Mouse (Mus musculus) midbrain, embryonic 11.5 days (tissue): ENCODE results near the gene Rcan1. TPM values are rescaled to one million over a fixed set of nuclear protein-coding genes. Genes with fewer than 3 reads are reported as not detected.
A peak's percentile ranks its signal among the peaks of the same experiment; 100 is the strongest.
"Not testable (repeated sequence)": the region's sequence is repeated elsewhere in the genome, so short reads cannot be mapped to it uniquely, and the experiment has no call there.

ENCODE experiments used
- ATAC-seq: fragments of 200-750 bp; cut with Nextera tagmentation; 2 replicates; pipeline ENCODE4 v1.8.0; 2017; ENCODE audit warnings: moderate TSS enrichment, moderate library complexity; ENCODE audit not compliant: low FRiP score
- DNase-seq: peaks from one replicate; pipeline ENCODE4 v3.0.0; 2015; ENCODE audit warnings: low spot score; ENCODE audit errors: missing footprints
- H3K27ac ChIP-seq: fragments of 300-500 bp; sonication (generic); 2 replicates; pipeline ENCODE4 v1.5.1; 2014; ENCODE audit warnings: low read depth, low read length
- H3K27me3 ChIP-seq: fragments of 300-500 bp; sonication (generic); 2 replicates; pipeline ENCODE4 v1.6.1; 2014; ENCODE audit warnings: mild to moderate bottlenecking, low read length, moderate library complexity, mixed read lengths; ENCODE audit not compliant: control insufficient read depth, insufficient read depth
- H3K36me3 ChIP-seq: fragments of 300-500 bp; sonication (generic); 2 replicates; pipeline ENCODE4 v1.6.1; 2014; ENCODE audit warnings: mild to moderate bottlenecking, low read length, moderate library complexity, mixed read lengths; ENCODE audit not compliant: control insufficient read depth, insufficient read depth
- H3K4me1 ChIP-seq: fragments of 300-500 bp; sonication (generic); 2 replicates; pipeline ENCODE4 v1.6.1; 2014; ENCODE audit warnings: low read length; ENCODE audit not compliant: control insufficient read depth, insufficient read depth
- H3K4me2 ChIP-seq: fragments of 300-500 bp; sonication (generic); 2 replicates; pipeline ENCODE4 v1.6.1; 2014; ENCODE audit warnings: mild to moderate bottlenecking, moderate library complexity
- H3K4me3 ChIP-seq: fragments of 300-500 bp; sonication (generic); 2 replicates; pipeline ENCODE4 v1.5.1; 2014; ENCODE audit warnings: low read depth, low read length
- H3K9ac ChIP-seq: fragments of 300-500 bp; sonication (generic); 2 replicates; pipeline ENCODE4 v1.6.1; 2014; ENCODE audit warnings: low read length
- H3K9me3 ChIP-seq: fragments of 300-500 bp; sonication (generic); 2 replicates; pipeline ENCODE4 v1.6.1; 2016; ENCODE audit warnings: low read length; ENCODE audit not compliant: control insufficient read depth
- WGBS: fragments of 180-500 bp; shearing (Covaris S2); extraction: QIAGEN DNeasy Blood & Tissue Kit; methylation state at CpG from one replicate; pipeline ENCODE4 v1.1.7; 2014; 5-methylcytosine and 5-hydroxymethylcytosine counted together
- polyA plus RNA-seq: library from polyadenylated mRNA; unstranded; fragments of >200 nt; fragmentation: Nextera tagmentation; extraction: Ambion mirVana; gene quantifications from 2 replicates; pipeline ENCODE4 v1.2.1, GENCODE M21; 2014

The Rcan1 gene
- polyA plus RNA-seq, 1 experiment from 2014 or later: 40.7 TPM

DNA sequence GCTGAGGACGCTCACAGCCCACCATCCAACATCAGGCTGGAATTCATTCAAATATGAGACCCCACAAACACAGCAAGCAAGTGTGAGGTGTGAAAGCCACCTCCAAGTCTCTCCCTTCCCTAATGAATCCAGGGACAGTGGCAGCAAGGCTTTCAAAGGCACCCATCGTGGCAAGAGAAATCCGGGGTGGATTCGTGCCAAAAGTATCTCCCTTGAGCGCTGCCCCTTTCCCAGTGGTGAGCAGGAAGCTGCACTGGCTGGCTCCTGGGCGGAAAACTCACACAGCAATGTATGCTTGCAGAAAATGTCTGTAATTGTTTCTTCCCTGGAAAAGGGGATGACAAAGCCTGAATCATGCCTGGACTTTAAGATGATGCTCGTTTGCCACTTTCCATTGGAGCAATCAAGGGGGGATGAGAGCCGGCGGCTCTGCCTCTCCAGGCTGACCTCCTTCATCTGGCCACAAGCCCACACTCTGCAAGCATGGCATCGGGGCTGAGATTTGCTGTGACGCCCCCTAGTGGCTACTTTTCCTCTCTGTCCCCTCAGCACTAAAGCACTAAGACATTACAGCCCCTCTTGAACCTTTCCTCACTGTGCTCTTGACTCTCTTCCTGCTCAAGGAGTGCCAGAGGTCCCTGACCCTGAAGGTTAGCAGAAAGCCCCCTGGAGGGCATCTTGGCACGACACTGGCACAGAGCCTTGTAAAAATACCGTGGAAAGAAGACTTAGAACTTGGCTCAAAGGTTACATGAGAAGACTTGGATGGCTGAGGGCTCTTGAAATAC, 49.3 kb downstream of the Rcan1 start:
- Histone ChIP-seq H3K36me3 (no peaks in the 10 kb centered on the region), H3K9me3 (no peaks in the 10 kb centered on the region), H3K4me1 (no peaks in the 10 kb centered on the region), H3K4me2 (no peak overlapping the region), H3K9ac (no peak overlapping the region), H3K27ac (no peak overlapping the region), H3K27me3 (no peaks in the 10 kb centered on the region), H3K4me3 (no peak overlapping the region)
- DNase-seq (no peak), ATAC-seq (no peak)
- 71% methylated on average over 13 of the region's 13 CpGs for WGBS

DNA sequence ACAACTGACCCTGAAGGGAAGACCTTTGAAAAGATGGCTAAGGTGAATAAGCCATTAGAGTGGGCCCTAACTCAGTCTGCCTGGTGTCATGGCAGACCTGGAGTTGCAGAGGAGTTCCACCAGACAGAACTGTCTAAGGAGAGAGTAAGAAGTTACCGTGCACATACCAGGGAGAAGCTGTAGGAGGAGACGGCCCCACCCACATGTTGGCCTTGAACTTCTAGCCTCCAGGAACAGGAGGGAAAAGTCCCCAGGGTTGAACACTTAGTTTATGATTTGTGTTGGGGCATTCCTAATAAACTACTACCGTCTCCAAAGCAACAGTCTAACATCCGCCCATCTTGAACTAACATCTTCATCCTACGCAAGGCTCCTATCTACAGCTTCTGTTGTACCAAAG, 50.0 kb downstream of the Rcan1 start:
- Histone ChIP-seq H3K9me3 (no peaks in the 10 kb centered on the region), H3K27me3 (no peaks in the 10 kb centered on the region), H3K4me2 (no peak overlapping the region), H3K9ac (no peak overlapping the region), H3K27ac (no peak overlapping the region), H3K36me3 (no peaks in the 10 kb centered on the region), H3K4me1 (no peaks in the 10 kb centered on the region), H3K4me3 (no peak overlapping the region)
- WGBS: 92% methylated on average over 5 of the region's 5 CpGs
- ATAC-seq (no peak), DNase-seq (no peak)

DNA sequence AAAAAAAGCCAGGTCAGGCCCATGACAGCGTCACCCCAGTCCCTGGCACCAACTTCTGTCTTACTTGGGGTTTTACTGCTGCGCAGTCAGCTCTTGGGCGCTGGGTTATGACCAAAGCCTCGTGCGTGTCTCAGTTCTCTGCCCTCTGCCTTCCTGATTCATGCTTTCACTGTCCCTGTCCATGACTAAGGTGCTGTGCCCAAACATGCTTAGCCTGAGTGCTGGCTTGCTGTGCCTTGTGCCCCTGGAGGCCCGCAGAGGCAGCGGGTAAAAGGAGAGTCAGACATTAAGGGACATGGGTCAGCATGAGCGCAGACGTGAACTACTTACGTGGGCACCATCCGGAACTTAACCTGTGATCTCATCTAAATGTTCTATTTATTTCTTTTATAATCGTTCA, 51.6 kb downstream of the Rcan1 start:
- no peak for DNase-seq
- WGBS: 95% methylated on average over 12 of the region's 12 CpGs
- Histone ChIP-seq H3K27me3 (no peaks in the 10 kb centered on the region), H3K9me3 (no peaks in the 10 kb centered on the region), H3K4me1 (no peaks in the 10 kb centered on the region), H3K4me3 (no peak overlapping the region), H3K4me2 (no peak overlapping the region), H3K36me3 (no peaks in the 10 kb centered on the region), H3K27ac (no peak overlapping the region), H3K9ac (no peak overlapping the region)
- no peak for ATAC-seq

DNA sequence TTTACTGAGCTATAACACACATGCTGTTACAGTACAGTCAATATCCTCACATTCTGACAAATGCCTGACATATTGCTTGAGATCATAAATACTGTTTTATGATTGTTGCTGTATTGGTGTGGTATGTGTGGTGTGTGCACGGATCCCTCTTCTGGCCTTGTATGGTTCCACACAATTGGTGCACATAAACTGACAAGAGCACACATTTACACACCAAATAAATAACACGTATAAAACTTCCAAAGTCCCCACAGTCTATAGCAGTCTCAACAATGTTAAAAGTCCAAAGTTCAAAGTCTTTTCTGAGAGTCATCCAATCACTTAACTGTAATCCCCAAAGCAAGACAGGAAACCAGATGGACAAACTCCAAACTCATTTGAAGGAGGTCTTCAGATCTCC, 53.4 kb downstream of the Rcan1 start:
- Histone ChIP-seq H3K9me3 (no peaks in the 10 kb centered on the region), H3K27me3 (no peaks in the 10 kb centered on the region), H3K27ac (no peak overlapping the region), H3K4me3 (no peak overlapping the region), H3K4me1 (peaks cover 10% of the 10 kb centered on the region), H3K9ac (no peak overlapping the region), H3K4me2 (no peak overlapping the region), H3K36me3 (no peaks in the 10 kb centered on the region)
- ATAC-seq: no peak
- DNase-seq: no peak
- 93% methylated on average over 2 of the region's 2 CpGs for WGBS

DNA sequence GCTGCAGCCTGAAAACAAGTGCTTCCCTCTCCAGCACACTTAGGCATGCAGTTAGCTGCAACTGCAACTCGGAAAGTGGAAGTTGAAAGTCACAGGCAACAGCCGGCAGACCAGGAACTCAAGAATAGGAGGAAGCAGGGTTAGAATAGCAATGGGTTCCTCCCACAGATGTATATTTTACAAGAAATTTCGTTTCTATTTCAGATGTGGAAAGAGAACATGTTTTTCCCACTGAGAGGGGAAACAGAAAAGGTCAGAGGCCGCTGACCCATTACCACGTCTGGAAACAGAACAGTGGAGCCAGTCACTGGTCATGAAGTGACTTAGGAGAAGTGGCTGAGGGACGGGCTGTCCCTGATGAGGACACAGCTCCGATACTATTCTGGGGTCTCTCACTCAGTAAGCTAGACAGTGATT, 55.0 kb downstream of the Rcan1 start:
- no peaks in the 10 kb centered on the region for H3K36me3 ChIP-seq
- H3K4me1 ChIP-seq: peaks cover 13% of the 10 kb centered on the region
- H3K9ac ChIP-seq: no peak overlapping the region
- H3K27me3 ChIP-seq: no peaks in the 10 kb centered on the region
- H3K4me3 ChIP-seq: no peak overlapping the region
- ATAC-seq (no peak), DNase-seq (no peak)
- WGBS: 50% methylated on average over 7 of the region's 7 CpGs
- no peaks in the 10 kb centered on the region for H3K9me3 ChIP-seq
- H3K4me2 ChIP-seq: no peak overlapping the region
- H3K27ac ChIP-seq: no peak overlapping the region; the same call in 1 of the 2 replicates

DNA sequence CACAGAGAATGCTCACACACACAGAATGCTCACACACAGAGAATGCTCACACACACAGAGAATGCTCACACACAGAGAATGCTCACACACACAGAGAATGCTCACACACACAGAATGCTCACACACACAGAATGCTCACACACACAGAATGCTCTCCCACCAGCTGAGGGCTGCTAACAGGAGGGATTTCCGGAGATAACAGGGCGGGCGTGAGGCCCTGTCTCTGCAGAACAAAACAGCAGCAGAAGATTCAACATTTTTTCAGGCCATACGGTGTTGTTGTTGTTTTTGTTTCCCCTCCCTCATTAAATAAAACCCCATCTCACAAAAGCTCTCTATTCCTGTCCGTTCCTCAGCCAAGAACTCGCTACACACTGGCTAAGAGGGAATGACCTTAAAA, 55.6 kb downstream of the Rcan1 start:
- ATAC-seq, H3K4me2 ChIP-seq, DNase-seq, H3K27me3 ChIP-seq, H3K9ac ChIP-seq, H3K27ac ChIP-seq, H3K36me3 ChIP-seq, H3K4me3 ChIP-seq, H3K9me3 ChIP-seq: not testable (repeated sequence)
- H3K4me1 ChIP-seq: peaks cover 13% of the 10 kb centered on the region
- WGBS: 63% methylated on average over 6 of the region's 6 CpGs

DNA sequence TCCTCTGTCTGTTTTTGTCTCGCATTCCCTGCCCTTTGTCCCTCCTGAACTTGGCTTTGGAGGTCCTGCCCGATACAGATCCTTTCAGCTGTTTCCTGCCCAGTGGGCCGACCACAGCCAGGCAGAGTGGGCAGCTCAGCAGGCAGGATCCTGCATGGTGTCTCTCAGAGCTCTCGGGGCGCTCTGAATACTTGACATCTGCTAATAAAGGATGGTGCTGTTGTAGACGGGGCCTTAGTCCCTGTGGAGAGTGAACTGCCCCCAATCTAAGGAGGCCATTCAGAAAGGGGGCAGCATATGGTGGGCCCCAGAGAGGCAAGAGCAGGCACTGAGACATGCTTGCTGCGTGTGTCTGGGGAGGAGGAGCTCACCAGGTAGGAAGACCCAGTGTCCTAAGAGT, 57.8 kb downstream of the Rcan1 start:
- Histone ChIP-seq H3K4me3 (no peak overlapping the region), H3K27me3 (no peaks in the 10 kb centered on the region), H3K4me1 (peaks cover 13% of the 10 kb centered on the region), H3K36me3 (no peaks in the 10 kb centered on the region), H3K9me3 (no peaks in the 10 kb centered on the region), H3K9ac (peak overlapping the region; percentile 22; the same call in 1 of the 2 replicates), H3K4me2 (no peak overlapping the region), H3K27ac (no peak overlapping the region)
- peak; percentile 90 for DNase-seq
- 22% methylated on average over 7 of the region's 7 CpGs for WGBS
- 0 out of 2 replicates have a peak, but pooled peaks have one; percentile 44 for ATAC-seq

DNA sequence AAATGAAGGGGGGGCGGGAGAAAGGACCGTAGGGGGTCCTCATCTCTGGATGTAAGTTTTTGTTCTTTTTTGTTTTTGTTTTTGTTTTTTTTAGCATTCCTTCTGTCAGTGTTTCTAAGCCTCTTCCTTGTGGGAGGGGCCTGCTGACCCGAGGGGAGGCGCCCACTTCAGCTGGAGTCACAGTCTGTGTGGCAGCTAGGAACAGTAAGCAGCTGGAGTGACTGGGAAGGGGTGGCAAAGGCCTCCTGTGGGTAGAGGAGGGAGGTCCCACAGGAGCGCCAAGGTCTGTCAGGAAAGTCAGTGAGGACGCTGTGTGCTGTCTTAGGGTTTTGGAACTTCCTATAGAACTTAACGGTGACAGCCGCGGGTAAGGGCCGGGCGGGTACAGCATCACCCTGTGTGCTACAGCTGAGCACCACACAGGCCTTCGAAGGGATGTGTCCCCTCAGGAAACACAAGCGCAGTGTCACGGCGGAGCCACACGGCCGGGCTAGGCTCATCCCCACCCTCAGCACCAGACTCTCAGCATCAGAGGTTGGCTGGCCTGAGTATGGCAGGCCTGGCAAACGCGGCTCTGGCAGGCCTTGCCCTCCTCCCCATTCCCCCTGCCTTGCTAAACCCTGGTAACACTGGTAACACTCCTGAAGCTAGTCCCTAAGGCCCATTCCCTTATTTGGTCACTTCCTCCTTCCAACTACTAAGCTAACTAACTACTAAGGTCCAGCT, 58.5 kb downstream of the Rcan1 start:
- Histone ChIP-seq H3K9me3 (no peaks in the 10 kb centered on the region), H3K4me3 (no peak overlapping the region), H3K4me2 (no peak overlapping the region), H3K27ac (no peak overlapping the region), H3K36me3 (no peaks in the 10 kb centered on the region), H3K9ac (peak overlapping the region; percentile 22; the same call in 1 of the 2 replicates), H3K4me1 (peaks cover 13% of the 10 kb centered on the region), H3K27me3 (no peaks in the 10 kb centered on the region)
- DNase-seq: peak; percentile 88
- 77% methylated on average over 19 of the region's 19 CpGs for WGBS
- no peak for ATAC-seq

DNA sequence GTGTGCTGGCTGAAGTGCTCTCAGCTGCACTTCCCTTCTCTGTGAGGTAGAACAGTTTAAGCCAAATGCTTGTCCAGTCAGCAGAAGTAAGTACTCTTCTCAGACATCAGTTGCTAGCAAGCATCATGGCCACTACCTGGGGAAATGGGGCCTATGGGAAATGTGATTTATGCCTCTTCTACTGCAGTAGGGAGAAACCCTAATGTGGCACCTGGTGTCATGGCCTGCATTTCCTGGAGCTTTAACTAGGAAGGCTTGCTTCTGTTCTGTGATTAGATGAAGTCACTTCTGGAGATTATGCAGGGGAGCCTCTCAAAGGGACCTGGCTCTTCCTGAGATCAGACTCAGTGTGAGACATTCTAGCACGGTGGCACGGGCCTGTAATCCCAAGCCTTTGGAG, 60.3 kb downstream of the Rcan1 start:
- 74% methylated on average over 2 of the region's 2 CpGs for WGBS
- Histone ChIP-seq H3K9me3 (no peaks in the 10 kb centered on the region), H3K27ac (no peak overlapping the region), H3K36me3 (no peaks in the 10 kb centered on the region), H3K4me1 (peaks cover 13% of the 10 kb centered on the region), H3K27me3 (no peaks in the 10 kb centered on the region), H3K9ac (no peak overlapping the region), H3K4me3 (no peak overlapping the region), H3K4me2 (no peak overlapping the region)
- no peak for DNase-seq
- ATAC-seq: no peak
